Mouse (Mus musculus) neutrophil, adult 83 days (primary cell): ENCODE measurements around the gene Olfr870. TPM values are rescaled to one million over a fixed set of nuclear protein-coding genes. Genes with fewer than 3 reads are reported as not detected.

ENCODE experiments used
- total RNA-seq, 2 experiments: library from RNA; stranded (reverse); gene quantifications; one replicate each; pipeline ENCODE4 v1.2.4; 2023

Olfr870 gene
- not detected for total RNA-seq

DNA sequence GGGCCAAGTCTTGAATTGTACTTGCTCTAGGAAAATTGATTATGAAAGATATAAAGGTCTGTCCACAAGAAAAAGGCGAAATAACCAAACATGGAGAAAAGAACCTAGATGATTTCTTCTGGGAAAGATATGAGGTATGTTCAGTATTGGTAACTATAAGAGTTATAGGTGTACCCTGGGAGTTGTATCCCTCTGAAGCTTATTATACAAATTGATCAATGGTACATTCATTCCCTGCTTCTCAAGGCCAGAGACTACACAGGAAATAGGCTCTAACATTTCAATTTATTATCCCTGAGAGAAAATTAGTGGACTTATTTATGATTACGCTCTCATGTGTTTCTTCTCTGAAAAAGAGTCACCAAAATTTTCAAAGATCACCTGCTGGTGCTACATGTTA lies at the start of gene Olfr870:
TSS of gene Olfr870 (minus strand) at position 101 of the 400 bp plus-strand sequence.

GRCm38 (mm10) chr9:20211907-20212306 lies 38.0 kb upstream of the Olfr870 start, which contains the start of gene Olfr871:
TSS of gene Olfr871 (plus strand) at chr9:20212207.

GRCm38 (mm10) chr9:20128709-20129108 lies 45.1 kb downstream of the Olfr870 start, which contains the start of gene Olfr869:
TSS of gene Olfr869 (plus strand) at chr9:20129009.

Other genes starting within 250 kb of the Olfr870 start
- gene Olfr866, start 146.0 kb downstream of the Olfr870 start, total RNA-seq: not detected
- gene Olfr867, start 116.5 kb downstream of the Olfr870 start, total RNA-seq: not detected
- gene Olfr868, start 75.4 kb downstream of the Olfr870 start, total RNA-seq: not detected
- gene Olfr869, start 45.0 kb downstream of the Olfr870 start, total RNA-seq: not detected
- not detected for gene Olfr871, start 38.1 kb upstream of the Olfr870 start, total RNA-seq
- not detected for gene Olfr872, start 63.1 kb upstream of the Olfr870 start, total RNA-seq
- not detected for gene Olfr39, start 108.3 kb upstream of the Olfr870 start, total RNA-seq
- not detected for gene Olfr873, start 124.5 kb upstream of the Olfr870 start, total RNA-seq
- gene Olfr18, start 162.0 kb upstream of the Olfr870 start, total RNA-seq: not detected
- 1 to 10 TPM; 1.2 to 2.4 TPM for gene Zfp560, start 211.1 kb upstream of the Olfr870 start, total RNA-seq